Mouse (Mus musculus) layer of hippocampus, adult 9-11 months (tissue): ENCODE data around the gene Zeb2.
A peak's percentile ranks its signal among the peaks of the same experiment; 100 is the strongest.

Experiments used
- DNase-seq: peaks from one replicate; pipeline ENCODE4 v3.0.0; 2022

Gene Zeb2

DNA sequence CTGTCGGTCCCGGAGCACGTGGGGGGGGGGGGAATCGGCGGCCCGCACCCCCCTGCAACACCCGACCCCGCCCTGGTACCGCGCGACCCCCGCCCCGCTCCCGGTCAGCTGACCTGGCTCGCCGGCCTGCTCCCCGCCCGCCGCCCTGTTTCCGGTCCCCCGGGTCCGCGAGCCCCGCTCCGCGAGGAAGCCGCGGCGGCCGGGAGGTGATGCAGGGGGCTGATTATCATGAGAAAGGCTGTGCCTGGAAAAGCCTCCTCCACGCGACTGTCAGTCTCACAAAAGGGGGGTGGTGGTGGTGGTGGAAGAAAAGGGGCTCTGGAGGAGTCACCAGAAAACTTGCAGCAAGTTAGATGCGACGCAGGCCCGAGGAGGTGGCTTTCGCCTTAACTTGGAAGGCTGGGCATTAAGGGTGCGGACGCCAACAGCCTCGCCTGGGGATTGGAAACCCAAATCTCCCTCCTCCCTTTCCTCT is at the start of gene Zeb2:
Gene Zeb2 (minus strand): TSS at position 309 of the 475 bp plus-strand sequence.
- DNase-seq: peak; percentile 77

DNA sequence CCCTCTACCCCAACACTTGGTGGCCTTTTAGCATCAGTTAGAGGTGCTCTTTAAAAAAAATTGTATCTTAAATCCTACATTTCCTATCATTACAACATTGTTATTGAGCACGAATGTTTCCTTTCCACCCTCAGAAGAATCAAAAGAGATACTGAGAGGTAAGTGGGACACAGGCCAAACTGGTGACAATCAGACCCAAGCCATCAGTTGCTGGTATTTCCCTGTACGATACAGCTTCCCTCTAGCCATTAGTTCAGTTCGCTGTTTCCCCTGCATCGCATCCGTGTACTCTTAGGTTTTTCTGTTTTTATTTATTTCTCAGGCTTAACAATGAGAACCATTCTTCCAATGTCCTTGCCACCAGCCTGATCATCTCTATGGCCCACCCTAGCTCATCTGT is 41.6 kb upstream of the Zeb2 start:
- no peak for DNase-seq

DNA sequence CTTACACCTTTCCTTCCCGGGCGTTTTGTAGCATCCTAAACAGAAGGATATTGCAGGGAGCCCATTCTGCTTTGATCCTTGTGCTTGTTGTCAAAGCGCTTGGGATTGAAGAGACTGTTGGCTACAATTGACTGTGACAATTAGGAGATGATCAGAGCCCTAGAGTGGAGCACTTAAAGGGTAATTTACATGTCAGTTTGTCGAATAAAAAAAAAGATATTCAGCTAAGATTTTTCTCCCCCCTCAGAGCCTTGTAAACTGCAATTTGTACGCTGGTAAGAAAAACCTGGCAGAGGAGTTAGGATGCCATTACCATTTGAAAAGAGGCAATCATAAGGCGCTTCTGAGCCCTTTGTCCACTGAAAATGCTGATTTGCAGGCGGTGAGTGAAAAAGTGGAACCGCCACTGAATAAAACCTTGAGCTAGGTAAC is 41.2 kb upstream of the Zeb2 start:
- no peak for DNase-seq

DNA sequence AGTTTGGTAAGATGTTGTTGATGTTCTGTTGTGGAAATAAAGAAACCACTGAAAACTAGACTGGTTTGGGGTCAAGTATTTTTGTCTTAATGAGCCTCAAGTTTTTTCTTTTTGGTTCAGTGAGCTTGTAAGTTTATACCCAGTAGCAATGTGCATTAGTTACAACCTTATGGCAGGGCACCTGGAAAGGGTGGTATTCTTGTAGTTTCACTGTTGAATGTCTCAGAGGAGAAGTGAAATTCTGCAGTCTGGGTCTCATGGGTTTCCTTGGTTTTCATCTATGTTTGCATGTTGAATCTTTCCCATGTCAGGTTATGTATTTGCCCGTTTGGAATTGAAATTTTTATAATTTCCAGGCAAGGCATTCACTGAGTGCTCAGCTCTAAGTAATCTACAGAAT is 36.1 kb upstream of the Zeb2 start:
- no peak for DNase-seq

DNA sequence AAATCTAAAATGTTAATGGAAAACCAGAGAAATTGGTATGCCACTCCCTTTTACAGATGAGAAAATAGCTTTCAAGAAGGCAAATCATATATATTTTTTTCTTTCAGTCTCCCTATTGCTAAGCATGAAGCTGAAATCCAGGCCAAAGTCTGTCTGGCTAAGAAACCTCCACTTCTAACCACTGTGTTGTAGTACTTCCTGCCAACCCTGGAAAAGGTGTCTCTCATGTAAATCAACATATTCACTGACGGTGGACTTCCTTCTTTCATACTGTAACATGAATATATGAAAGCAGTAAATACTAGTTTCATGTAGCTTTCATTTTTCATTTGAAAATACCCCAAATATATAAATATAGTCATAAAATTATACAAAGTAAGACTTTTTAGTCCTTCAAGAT is 26.0 kb upstream of the Zeb2 start:
- DNase-seq: no peak

DNA sequence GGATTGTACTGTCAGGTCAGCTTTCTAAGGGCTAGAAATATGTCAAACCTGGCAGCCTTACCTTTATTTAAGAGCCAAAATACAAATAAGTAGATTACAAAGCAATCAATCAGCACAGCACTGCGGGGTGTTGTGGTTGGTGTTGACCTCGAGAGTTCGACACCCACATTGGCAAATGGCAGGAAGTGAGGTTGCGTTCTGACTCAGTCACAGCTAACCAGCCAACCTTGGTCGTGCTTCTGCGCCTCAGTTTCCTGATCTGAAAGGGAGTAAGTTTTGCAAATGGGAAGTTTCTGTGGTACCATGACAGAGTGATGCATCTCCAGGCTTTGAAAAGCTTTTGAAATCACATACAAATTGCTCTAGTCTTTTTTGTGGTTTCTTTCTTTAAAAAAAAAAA is 21.7 kb upstream of the Zeb2 start:
- DNase-seq: no peak

DNA sequence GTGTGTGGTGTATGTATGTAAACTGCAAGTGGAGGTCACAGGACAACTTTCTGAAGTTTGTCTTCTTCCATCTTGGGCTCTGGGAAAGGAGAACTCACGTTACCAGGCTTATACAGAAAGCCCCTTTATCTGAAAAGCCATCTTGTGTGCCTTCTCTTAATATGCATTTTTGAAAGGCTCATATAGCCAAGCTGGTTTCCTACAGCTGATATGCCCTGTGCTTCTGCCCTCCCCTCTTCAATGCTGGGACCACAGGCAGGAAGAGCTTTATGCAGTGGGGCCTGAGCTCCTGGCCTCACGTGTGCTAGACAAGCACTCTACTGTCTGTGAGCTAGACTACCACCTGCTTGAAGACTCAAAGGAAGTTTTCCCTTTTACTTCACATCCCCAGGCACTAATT is 19.6 kb upstream of the Zeb2 start:
- no peak for DNase-seq

DNA sequence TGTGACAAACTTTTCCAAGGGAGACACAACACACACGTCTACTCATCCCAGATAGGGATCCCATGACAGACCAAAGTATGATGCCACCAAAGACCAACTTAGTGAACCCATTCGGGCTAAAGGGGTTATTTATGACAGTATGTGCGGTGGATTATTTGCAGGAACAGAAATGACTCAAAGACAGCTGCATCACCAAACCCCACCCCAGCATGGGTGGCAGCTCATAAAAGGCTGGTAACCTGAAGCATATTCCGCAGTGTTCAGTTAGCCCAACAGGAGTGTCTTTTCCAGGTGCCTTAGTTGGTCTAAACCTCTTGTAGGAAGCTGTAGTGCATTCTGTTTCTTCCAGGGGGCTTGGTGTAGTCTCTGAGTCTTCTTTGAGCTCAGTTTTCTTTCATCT is 16.0 kb upstream of the Zeb2 start:
- no peak for DNase-seq

DNA sequence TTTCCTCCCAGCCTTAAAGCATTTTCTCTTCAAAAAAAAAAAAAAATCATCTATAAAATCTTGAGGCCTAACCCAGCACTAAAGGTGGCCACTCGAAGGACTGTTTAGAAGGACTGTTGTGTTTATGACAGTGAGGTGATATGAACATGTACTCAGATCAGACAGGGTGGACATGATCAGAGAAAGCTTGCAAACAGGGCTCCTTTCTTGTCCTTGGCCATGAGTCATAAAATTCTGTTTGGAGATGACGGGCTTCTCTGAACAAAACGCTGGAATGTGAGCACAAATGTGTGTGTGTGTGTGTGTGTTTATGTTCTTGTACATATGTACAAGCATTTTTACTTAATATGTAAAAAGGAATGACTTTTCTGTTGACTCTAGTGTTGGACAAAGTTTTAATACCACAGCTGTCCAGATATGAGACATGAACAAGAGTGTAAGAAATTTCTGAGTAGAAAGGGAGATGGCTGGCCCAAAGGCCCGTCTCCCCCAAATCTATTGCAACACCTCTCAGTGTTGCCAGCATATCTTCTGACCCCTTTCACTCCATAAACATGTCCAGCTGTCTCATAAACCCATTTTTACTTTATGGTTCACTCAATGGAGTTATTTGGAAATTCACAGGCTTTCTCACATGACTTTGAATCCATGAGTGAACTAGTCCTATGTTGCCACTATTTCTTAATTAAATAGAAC is 13.4 kb upstream of the Zeb2 start:
- no peak for DNase-seq

DNA sequence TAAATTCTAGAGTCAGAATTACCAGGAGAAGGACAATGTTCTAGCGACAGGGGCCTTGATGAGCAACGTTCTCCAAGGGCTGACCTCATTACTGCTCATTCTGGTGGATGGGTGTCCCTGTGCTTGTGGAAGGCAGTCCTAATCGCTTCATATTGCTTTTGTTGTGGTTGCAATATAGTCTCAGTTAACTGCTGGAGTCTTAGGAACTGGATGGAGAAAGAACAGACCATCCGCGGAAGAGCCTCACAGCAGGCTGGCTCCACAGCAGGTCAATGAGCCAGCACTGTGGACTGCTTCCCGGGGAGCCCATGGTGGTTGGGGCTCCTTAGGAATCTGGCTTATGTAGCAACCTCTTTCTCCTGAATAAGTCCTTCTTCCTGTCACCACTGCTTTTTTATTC is 12.4 kb upstream of the Zeb2 start:
- no peak for DNase-seq

DNA sequence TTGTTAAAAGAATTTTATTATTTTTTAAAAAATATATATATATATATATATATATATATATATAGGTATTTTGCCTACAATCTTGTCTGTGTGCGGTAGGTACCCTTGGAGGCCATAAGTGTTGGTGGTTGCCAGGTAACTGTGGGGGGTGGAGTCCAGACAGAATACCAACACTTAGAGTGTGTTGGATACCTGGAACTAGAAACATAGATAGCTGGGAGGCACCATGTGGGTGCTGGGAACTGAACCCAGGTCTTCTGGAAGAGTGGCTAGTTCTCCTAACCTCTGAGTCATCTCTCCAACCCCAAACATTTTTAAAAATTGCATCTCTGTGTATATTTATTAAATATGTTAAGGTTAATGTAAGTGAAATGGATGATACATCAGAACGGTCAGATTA is 11.5 kb upstream of the Zeb2 start:
- no peak for DNase-seq

DNA sequence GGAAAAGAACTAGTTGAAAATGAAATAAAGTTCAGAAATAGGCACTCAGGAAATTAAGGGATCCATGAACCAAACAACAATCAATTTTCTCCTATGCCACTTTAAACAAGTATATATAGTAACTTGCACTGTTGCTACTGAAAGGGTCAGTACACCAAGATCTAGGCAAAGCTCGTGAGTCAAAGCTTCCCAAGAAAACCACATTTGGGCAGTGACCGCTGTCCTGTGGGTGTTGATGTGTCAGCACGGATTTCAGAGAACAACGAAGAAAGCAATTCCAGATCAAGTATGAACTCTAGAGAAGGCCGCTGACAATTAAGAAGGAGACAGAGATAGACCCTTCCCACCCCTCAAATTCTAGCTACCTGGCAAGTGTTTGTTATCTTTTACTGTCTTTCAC is 9.2 kb upstream of the Zeb2 start:
- no peak for DNase-seq

DNA sequence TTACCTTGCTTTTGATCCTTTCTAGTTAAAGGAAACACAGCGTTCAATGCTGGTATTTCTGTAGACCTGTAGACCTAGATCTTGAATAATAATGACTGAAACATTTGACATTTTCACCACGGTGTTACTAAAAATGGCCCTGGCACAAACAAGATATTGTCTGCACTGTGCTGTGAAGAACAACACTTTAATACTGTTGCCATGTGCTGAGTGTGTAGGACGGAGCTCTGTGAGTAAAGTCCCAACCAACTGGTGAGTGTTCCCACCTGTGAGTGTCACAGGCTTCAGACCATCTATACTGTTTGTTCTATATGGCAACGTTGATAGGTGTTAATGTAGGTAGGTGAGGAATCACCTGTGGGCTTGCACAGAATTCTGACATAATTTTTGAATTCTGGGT is 8.0 kb upstream of the Zeb2 start:
- DNase-seq: no peak

DNA sequence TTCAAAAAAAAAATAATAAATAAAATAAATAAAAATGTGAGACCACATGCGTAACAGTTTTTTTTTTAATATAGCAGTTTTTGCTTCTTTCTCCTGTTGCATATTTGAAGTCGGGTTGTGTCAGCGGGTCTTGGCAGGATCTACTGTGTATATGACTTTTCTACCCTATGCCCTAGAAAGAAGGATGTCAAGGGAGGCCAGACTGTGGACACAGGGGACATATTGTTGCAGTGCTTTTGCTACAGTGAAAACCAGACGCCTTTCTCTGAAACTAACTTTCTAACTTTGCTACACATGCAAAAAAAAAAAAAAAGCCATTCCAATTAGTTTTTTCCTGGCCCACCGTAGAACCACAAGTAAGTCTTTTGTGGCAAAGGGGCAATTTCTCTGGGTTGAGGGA is 6.3 kb upstream of the Zeb2 start:
- DNase-seq: no peak

DNA sequence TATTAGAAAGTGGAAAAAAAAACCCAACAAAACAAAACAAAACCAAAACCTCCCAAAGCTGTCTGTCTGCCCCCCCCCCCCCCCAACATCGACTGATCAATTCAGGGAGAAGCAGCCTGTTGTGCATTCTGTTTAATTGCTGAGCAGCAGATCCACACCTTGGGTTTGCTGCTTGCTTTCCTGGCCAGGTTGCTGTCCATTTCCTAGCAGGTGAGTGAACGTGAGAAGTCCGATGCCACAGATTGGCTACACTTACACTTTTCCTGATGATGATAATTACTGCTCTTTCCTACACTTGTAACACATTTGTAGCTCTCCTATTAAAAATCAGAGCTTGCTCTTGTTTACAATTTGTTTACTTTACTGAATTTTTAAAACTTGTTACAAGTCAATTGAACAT is 926 bp upstream of the Zeb2 start:
- DNase-seq: no peak

DNA sequence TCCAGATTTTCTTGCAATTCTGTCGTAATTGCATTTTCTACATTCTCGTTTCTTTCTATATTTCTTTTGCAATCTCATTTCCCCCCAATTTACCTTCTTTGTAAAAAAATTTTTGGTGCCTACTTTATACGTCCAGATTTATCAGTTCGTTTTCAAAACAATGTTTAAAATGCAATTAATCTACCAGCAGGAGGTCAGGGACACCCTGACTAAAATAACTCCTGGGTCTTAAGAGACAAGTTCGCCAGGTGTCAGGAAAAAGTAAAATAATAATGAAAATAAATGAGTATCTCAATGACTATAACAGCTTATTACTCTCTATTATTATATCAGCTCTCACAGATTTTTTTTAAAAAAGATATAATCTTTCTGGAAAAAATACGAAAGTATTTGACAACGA is 397 bp upstream of the Zeb2 start:
- no peak for DNase-seq

DNA sequence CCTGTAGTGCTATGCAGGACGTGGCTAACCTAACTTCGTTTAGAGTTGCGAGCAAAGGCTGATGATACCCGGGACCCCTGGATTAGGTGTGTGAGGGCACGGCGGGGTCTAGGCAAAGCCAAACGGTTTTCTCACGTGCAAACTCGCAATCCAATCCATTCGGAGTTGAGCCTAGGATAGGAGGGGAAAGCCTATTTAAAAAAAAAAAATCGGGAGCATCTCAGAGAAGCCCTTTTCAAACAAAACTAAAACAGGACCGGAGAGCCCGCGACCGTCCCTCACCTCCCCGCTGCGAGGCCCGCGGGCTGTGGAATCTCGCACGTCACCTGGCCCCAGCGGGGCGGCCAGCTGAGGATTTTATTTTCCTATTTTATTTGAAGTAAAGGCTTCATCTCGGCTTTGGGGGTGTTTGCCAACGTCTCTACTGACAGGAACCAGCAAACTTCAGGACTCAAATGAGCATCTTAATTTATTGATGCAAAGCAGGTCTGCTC is 617 bp downstream of the Zeb2 start:
- no peak for DNase-seq

DNA sequence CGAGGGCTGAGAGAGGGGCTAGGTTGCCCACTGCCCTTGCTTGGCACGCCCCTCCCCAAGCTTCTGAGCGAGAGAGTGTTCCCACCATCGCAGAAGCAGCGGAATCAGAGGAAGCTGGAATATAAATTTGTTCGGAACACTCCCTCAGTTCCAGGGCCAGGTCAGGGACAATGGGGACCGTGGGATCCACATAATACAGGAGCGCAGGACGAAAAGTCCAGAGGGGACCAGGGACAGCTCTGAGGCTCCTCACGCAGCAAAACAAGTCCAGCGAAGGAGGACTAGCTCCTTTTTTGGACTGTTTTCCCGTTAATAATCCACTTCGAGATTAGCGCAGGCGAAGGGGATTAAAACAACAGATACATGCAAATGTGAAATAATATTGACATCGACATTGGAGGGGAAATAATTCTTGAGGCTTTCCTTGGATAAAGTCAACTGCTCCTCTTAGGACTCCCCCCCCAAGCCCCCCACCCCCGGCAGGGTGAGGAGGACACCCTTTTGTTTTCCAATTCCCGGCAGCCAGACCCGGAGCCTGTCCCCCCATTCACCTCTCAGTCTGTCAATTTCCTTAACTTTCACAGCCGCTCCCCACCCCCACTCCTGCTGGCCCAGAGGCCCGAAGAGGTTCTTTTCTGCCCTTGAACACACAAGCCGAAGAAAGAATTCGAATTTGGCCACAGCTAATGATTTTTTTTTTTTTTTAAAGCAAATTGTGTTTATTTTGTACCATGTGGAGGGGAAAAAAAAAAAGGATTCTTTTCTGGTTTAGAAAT is 1.3 kb downstream of the Zeb2 start:
- no peak for DNase-seq

DNA sequence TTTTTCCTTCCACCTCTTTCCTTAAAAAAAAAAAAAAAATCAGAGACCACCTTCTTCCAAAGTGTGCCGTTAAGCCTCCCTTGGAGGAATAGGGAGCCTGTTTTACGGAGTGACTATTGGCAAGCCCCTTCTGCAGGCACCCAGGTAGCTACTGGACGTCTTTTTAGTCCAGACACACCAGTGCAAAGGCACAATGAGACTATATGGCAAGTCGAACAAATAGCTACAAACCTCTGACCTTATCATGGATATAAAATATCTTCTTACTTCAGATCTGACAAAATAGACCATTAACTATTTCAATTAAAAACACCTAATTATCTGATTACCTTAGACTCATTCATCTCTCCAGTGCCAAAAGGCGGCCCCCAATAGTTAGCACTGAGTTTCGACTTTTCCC is 2.0 kb downstream of the Zeb2 start:
- DNase-seq: no peak

DNA sequence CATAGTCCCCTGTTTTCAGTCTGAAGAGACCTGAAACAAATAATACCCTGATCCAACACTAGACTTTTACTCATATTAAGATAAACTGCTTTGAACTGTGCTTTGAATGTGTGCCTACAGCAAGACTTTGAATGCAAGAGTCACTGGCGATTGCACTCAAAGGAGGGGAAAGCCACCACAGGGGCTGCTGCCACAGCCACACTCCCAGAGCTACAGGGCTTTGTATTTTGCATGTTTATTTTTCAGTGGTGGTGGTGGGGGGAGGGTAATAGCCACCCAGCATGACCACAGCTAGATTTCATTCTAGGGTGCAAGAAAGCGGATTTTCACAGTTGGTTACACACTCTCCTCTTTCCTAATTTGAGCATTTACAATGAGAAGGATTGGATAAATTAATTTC is 2.6 kb downstream of the Zeb2 start:
- no peak for DNase-seq

DNA sequence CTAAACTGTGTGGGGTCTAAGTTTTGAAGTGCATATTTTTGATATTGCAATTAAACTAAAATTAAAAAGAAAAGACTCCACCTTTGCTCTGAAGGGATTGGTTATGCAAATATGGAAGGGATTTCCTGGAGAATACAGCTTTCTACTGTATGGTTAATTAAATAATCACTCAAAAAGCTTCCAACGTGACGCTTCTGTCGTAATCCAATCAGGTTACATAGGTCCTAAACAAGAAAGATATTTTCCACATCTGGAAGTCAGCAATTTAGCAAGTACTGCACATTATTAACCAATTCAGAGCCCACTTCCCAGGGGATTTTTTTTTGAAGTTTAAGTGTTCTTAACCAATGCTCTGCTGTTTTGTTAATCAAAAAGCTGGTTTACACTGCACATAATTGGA is 3.3 kb downstream of the Zeb2 start:
- no peak for DNase-seq

DNA sequence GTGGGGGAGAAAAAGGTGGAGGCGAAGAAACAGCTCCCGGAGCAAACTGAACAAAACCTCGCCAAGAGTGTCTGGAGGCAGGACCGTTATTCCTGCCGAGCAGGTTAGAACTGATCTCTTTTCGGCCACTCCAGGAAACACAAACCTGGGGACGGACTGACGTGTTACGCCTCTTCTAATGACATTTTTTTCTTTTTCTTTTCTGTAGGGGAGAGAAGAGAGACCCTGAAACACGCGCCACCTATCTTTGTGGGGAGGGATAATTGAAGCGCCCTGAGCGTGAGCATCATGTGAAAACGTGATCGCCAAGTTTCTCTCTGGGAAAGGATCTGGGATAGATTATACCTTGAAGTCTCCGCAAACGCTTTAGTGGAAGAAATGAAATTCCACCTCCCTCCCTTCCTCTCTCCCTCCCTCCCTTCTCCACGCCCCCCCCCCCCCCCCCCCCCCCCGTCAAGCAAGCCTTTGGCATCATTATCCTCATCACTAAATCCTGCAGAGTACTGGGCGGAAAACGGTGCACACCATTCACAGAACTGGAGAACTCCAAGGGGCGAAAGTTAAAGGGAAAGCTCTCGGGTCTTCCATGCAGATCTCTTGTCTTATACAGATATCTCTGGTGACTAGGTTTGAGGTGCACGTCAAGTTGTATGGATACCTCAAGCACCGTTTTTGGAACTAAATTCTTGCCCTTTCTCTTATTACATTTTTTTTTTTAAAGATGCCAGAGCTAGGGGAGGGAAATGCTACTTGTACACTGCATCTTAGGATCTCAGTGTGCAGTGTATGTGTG is 4.1 kb downstream of the Zeb2 start:
- peak; percentile 80 for DNase-seq

DNA sequence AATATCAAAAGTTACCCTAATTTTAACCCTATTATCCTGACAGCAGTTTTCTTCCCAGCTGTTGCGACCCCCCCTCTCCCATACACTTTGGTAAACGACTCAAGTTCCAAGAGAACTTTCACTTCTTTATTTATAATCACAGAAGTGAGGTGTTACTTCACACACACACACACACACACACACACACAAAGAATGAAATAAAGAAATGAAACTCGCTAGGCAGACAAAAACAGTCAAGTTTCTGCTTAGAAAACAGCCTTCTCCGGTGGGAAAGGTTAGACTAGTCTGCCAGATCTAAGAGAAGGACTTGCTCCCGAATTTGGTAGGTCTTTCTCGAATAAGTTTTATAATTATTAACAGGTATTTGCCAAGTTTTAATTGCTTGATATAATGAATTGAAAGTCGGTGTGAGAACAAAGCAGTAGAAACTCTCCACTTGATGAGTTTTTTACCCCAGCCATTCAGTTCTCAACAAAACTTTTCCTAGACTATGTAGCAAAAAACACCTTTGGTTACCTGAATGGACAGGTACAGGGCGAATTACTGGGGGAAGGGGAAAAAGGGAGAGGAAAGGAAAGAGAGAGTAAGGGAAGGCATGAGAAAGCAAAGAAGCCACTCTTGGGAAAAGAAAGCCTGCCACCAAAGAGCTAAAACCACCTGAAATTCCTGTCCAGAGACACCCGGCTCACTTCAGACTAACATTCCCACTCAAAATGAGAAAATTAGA is 5.0 kb downstream of the Zeb2 start:
- no peak for DNase-seq
